Mouse (Mus musculus) left cerebral cortex, adult 9 months (tissue): ENCODE data around the gene Zscan29.
"Not testable (repeated sequence)": the region's sequence is repeated elsewhere in the genome, so short reads cannot be mapped to it uniquely, and the experiment has no call there.

ENCODE experiments used
- DNase-seq, 2 experiments: peaks; one replicate each; pipeline ENCODE4 v3.0.0; 2022; ENCODE audit warnings: low spot score in 2 of 2

Gene Zscan29

GRCm38 (mm10) chr2:121132822-121133221 is 38.1 kb downstream of the Zscan29 start:
- DNase-seq: no peak

- DNase-seq: no peak
Measured at GRCm38 (mm10) chr2:121128865-121129620, 41.9 kb downstream of the Zscan29 start.

- DNase-seq: no peak
Measured at GRCm38 (mm10) chr2:121127536-121127935, 43.4 kb downstream of the Zscan29 start.

- not testable (repeated sequence) for DNase-seq
Measured at GRCm38 (mm10) chr2:121126302-121126701, 44.6 kb downstream of the Zscan29 start.

- no peak for DNase-seq
Measured at GRCm38 (mm10) chr2:121119260-121119659, 51.7 kb downstream of the Zscan29 start.

GRCm38 (mm10) chr2:121115418-121115817 is 55.5 kb downstream of the Zscan29 start:
- DNase-seq: no peak

- no peak for DNase-seq
Measured at GRCm38 (mm10) chr2:121109695-121110094, 61.2 kb downstream of the Zscan29 start, which contains the start of gene Tgm7. Gene Tgm7, minus strand, starts transcription at chr2:121109795.
